Mouse (Mus musculus): ENCODE measurements around the gene Gm7075. TPM values are rescaled to one million over a fixed set of nuclear protein-coding genes. Genes with fewer than 3 reads are reported as not detected.
A peak's percentile ranks its signal among the peaks of the same experiment; 100 is the strongest.
"Not testable (repeated sequence)": the region's sequence is repeated elsewhere in the genome, so short reads cannot be mapped to it uniquely, and the experiment has no call there.

The Gm7075 gene
- not detected in 2 replicates for polyA plus RNA-seq (2012; ENCODE audit: insufficient read depth, insufficient read length, missing spikeins)

GRCm38 (mm10) chr10:63421739-63422735 is at the start of gene Gm7075:
Gene Gm7075, minus strand, starts transcription at chr10:63421789.
- no peak within 1 kb of the TSS for H3K4me3 ChIP-seq (ENCODE audit: insufficient read depth, low read depth, low read length)
- H3K4me1 ChIP-seq (ENCODE audit: control insufficient read depth, insufficient read depth, insufficient read length, low read length): 0 out of 2 replicates have a peak, but pooled peaks cover 2% of the 10 kb centered on the region
- no peak within 1 kb of the TSS for H3K27ac ChIP-seq (replicated peaks; ENCODE audit: low read depth, low read length)

GRCm38 (mm10) chr10:63460935-63461334 is 39.3 kb upstream of the Gm7075 start:
- H3K4me1 ChIP-seq (ENCODE audit: control insufficient read depth, insufficient read depth, insufficient read length, low read length): no peaks in the 10 kb centered on the region
- H3K4me3 ChIP-seq (ENCODE audit: insufficient read depth, low read depth, low read length): no peak overlapping the region
- no peak overlapping the region for H3K27ac ChIP-seq (replicated peaks; ENCODE audit: low read depth, low read length)

GRCm38 (mm10) chr10:63457292-63458128 is 35.9 kb upstream of the Gm7075 start:
- Histone ChIP-seq H3K27ac (replicated peaks; ENCODE audit: low read depth, low read length) (no peak overlapping the region), H3K4me3 (ENCODE audit: insufficient read depth, low read depth, low read length) (no peak overlapping the region; the same call in 1 of the 2 replicates), H3K4me1 (ENCODE audit: control insufficient read depth, insufficient read depth, insufficient read length, low read length) (no peaks in the 10 kb centered on the region; the same call in 1 of the 2 replicates)

GRCm38 (mm10) chr10:63455110-63455878 is 33.7 kb upstream of the Gm7075 start:
- Histone ChIP-seq H3K4me3 (ENCODE audit: insufficient read depth, low read depth, low read length) (no peak overlapping the region), H3K4me1 (ENCODE audit: control insufficient read depth, insufficient read depth, insufficient read length, low read length) (no peaks in the 10 kb centered on the region; the same call in 1 of the 2 replicates), H3K27ac (replicated peaks; ENCODE audit: low read depth, low read length) (no peak overlapping the region)

- H3K4me3 ChIP-seq (ENCODE audit: insufficient read depth, low read depth, low read length): no peak overlapping the region
Measured at GRCm38 (mm10) chr10:63453926-63454325, 32.3 kb upstream of the Gm7075 start.

GRCm38 (mm10) chr10:63444602-63445387 is 23.2 kb upstream of the Gm7075 start:
- H3K4me1 ChIP-seq (ENCODE audit: control insufficient read depth, insufficient read depth, insufficient read length, low read length); H3K27ac ChIP-seq (replicated peaks; ENCODE audit: low read depth, low read length); H3K4me3 ChIP-seq (ENCODE audit: insufficient read depth, low read depth, low read length): not testable (repeated sequence)

More at GRCm38 (mm10) chr10:63453926-63454325, 32.3 kb upstream of the Gm7075 start:
- no peaks in the 10 kb centered on the region; the same call in 1 of the 2 replicates for H3K4me1 ChIP-seq (ENCODE audit: control insufficient read depth, insufficient read depth, insufficient read length, low read length)
- no peak overlapping the region for H3K27ac ChIP-seq (replicated peaks; ENCODE audit: low read depth, low read length)

- Histone ChIP-seq H3K27ac (replicated peaks; ENCODE audit: low read depth, low read length) (no peak overlapping the region), H3K4me1 (ENCODE audit: control insufficient read depth, insufficient read depth, insufficient read length, low read length) (no peaks in the 10 kb centered on the region), H3K4me3 (ENCODE audit: insufficient read depth, low read depth, low read length) (no peak overlapping the region)
Measured at GRCm38 (mm10) chr10:63439694-63440228, 18.2 kb upstream of the Gm7075 start.

GRCm38 (mm10) chr10:63438736-63439262 is 17.2 kb upstream of the Gm7075 start:
- Histone ChIP-seq H3K27ac (replicated peaks; ENCODE audit: low read depth, low read length) (no peak overlapping the region), H3K4me3 (ENCODE audit: insufficient read depth, low read depth, low read length) (no peak overlapping the region), H3K4me1 (ENCODE audit: control insufficient read depth, insufficient read depth, insufficient read length, low read length) (no peaks in the 10 kb centered on the region)

GRCm38 (mm10) chr10:63432887-63433286 is 11.3 kb upstream of the Gm7075 start:
- Histone ChIP-seq H3K4me1 (ENCODE audit: control insufficient read depth, insufficient read depth, insufficient read length, low read length) (0 out of 2 replicates have a peak, but pooled peaks cover 2% of the 10 kb centered on the region), H3K4me3 (ENCODE audit: insufficient read depth, low read depth, low read length) (no peak overlapping the region), H3K27ac (replicated peaks; ENCODE audit: low read depth, low read length) (no peak overlapping the region)

- no peak overlapping the region for H3K27ac ChIP-seq (replicated peaks; ENCODE audit: low read depth, low read length)
- 0 out of 2 replicates have a peak, but pooled peaks cover 2% of the 10 kb centered on the region for H3K4me1 ChIP-seq (ENCODE audit: control insufficient read depth, insufficient read depth, insufficient read length, low read length)
- no peak overlapping the region for H3K4me3 ChIP-seq (ENCODE audit: insufficient read depth, low read depth, low read length)
Measured at GRCm38 (mm10) chr10:63432099-63432498, 10.5 kb upstream of the Gm7075 start.

- Histone ChIP-seq H3K27ac (replicated peaks; ENCODE audit: low read depth, low read length) (no peak overlapping the region), H3K4me3 (ENCODE audit: insufficient read depth, low read depth, low read length) (no peak overlapping the region), H3K4me1 (ENCODE audit: control insufficient read depth, insufficient read depth, insufficient read length, low read length) (0 out of 2 replicates have a peak, but pooled peaks cover 2% of the 10 kb centered on the region)
Measured at GRCm38 (mm10) chr10:63431221-63431736, 9.7 kb upstream of the Gm7075 start.

- Histone ChIP-seq H3K4me1 (ENCODE audit: control insufficient read depth, insufficient read depth, insufficient read length, low read length) (0 out of 2 replicates have a peak, but pooled peaks cover 2% of the 10 kb centered on the region), H3K27ac (replicated peaks; ENCODE audit: low read depth, low read length) (no peak within 1 kb of the TSS), H3K4me3 (ENCODE audit: insufficient read depth, low read depth, low read length) (peak within 1 kb of the TSS; percentile 84)
Measured at GRCm38 (mm10) chr10:63429785-63430305, 8.3 kb upstream of the Gm7075 start, which contains the start of gene Ctnna3. Gene Ctnna3, plus strand, starts transcription at chr10:63430098.

- Histone ChIP-seq H3K27ac (replicated peaks; ENCODE audit: low read depth, low read length) (no peak overlapping the region), H3K4me3 (ENCODE audit: insufficient read depth, low read depth, low read length) (peak overlapping the region; percentile 84), H3K4me1 (ENCODE audit: control insufficient read depth, insufficient read depth, insufficient read length, low read length) (0 out of 2 replicates have a peak, but pooled peaks cover 2% of the 10 kb centered on the region)
Measured at GRCm38 (mm10) chr10:63429380-63429779, 7.8 kb upstream of the Gm7075 start.

Data from brown adipose tissue, adult 24 weeks (tissue).